Mouse (Mus musculus) spleen, adult 2 months (tissue): ENCODE measurements around the gene Maml2. TPM values are rescaled to one million over a fixed set of nuclear protein-coding genes. Genes with fewer than 3 reads are reported as not detected.
A peak's percentile ranks its signal among the peaks of the same experiment; 100 is the strongest.
"Not testable (repeated sequence)": the region's sequence is repeated elsewhere in the genome, so short reads cannot be mapped to it uniquely, and the experiment has no call there.

Experiments
- DNase-seq, 2 experiments: peaks; one replicate each; pipeline versions ENCODE4 v3.0.0 to v3.0.0-alpha.2; 2012 to 2021; ENCODE audit warnings: low spot score in 2 of 2, low read depth in 1 of 2
- H3K27ac ChIP-seq: fragments of 200-500 bp; 2 replicates; pipeline ENCODE4 v1.5.1; 2012; ENCODE audit warnings: low read length, inconsistent platforms; ENCODE audit not compliant: insufficient read depth
- H3K27me3 ChIP-seq: fragments of 200-500 bp; 2 replicates; pipeline ENCODE4 v1.6.1; 2012; ENCODE audit warnings: mild to moderate bottlenecking, moderate library complexity, low read length, inconsistent platforms; ENCODE audit not compliant: control insufficient read depth, insufficient read depth
- H3K36me3 ChIP-seq: fragments of 200-500 bp; 2 replicates; pipeline ENCODE4 v1.6.1; 2012; ENCODE audit warnings: mild to moderate bottlenecking, low read length, inconsistent platforms; ENCODE audit not compliant: control insufficient read depth, insufficient read depth
- H3K4me1 ChIP-seq: fragments of 200-500 bp; 2 replicates; pipeline ENCODE4 v1.6.1; 2011; ENCODE audit warnings: inconsistent platforms; ENCODE audit not compliant: control insufficient read depth, insufficient read depth, insufficient read length
- H3K4me3 ChIP-seq: fragments of 200-500 bp; 2 replicates; pipeline ENCODE4 v1.5.1; 2011; ENCODE audit warnings: mild to moderate bottlenecking, inconsistent platforms; ENCODE audit not compliant: insufficient read depth, insufficient read length; ENCODE audit errors: extremely low read depth
- CTCF ChIP-seq: fragments of 200-500 bp; IDR thresholded peaks from 2 replicates; pipeline ENCODE4 v1.5.1; 2011; ENCODE audit warnings: mild to moderate bottlenecking, inconsistent platforms; ENCODE audit not compliant: insufficient read depth, insufficient read length, insufficient replicate concordance; ENCODE audit errors: extremely low read depth
- POLR2A ChIP-seq: fragments of 200-500 bp; IDR thresholded peaks from 2 replicates; pipeline ENCODE4 v1.6.1; 2011; ENCODE audit warnings: low read depth, low read length, inconsistent platforms
- WGBS: fragments of 180-500 bp; shearing (Covaris S2); methylation state at CpG from one replicate; pipeline ENCODE4 v1.1.7; 2018; 5-methylcytosine and 5-hydroxymethylcytosine counted together
- polyA plus RNA-seq: library from polyadenylated mRNA; depleted of rRNA; stranded (reverse); fragments of >200 nt; gene quantifications from 2 replicates; pipeline ENCODE4 v1.2.3, GENCODE M21; 2012

The Maml2 gene
- polyA plus RNA-seq, 1 experiment = 9.4 TPM

GRCm38 (mm10) chr9:13707066-13707555 is 409.4 kb downstream of the Maml2 start:
- H3K27ac ChIP-seq = no peak overlapping the region
- no peak overlapping the region for H3K4me3 ChIP-seq
- 81% methylated on average over 3 of the region's 3 CpGs for WGBS
- H3K27me3 ChIP-seq = no peaks in the 10 kb centered on the region
- TF ChIP-seq CTCF (no peak), POLR2A (no peak)
- DNase-seq = no peak
- H3K36me3 ChIP-seq = peaks cover 22% of the 10 kb centered on the region
- H3K4me1 ChIP-seq = no peaks in the 10 kb centered on the region

DNA sequence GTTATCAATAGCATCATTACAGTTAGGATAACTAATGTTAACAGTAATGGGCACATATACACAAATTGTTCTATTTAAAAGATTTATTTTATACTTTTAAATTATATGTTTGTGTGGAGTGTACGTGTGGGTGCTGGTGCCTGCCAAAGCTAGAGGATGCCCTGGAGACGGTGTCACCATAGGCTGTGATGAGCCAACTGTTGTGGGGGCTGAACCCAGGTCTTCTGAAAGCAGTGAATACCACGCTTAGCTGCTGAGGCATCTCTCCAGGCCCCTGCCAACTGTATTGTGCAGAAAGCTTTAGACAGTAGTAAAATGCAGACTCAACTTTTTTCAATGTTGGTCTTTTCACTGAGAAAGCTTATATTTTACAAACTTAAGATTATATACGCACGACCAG is 411.7 kb downstream of the Maml2 start:
- Histone ChIP-seq H3K36me3 (peaks cover 10% of the 10 kb centered on the region), H3K27me3 (no peaks in the 10 kb centered on the region), H3K4me1 (no peaks in the 10 kb centered on the region), H3K27ac (no peak overlapping the region), H3K4me3 (no peak overlapping the region)
- no peak for DNase-seq
- TF ChIP-seq CTCF (no peak), POLR2A (no peak)
- 88% methylated on average over 5 of the region's 5 CpGs for WGBS

DNA sequence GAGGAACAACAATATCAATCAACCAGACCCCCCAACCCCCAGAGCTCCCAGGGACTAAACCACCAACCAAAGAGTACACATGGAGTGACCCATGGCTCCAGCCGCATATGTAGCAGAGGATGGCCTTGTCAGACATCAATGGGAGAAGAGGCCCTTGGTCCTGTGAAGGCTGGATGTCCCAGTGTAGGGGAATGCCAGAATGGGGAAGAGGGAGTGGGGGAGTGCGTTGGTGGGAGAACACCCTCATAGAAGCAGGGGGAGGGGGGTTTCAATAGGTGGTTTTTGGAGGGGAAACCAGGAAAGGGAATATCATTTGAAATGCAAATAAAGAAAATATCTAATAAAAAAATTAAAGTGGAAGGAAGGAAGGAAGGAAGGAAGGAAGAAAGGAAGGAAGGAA is 418.1 kb downstream of the Maml2 start:
- not testable (repeated sequence) for DNase-seq, H3K27me3 ChIP-seq, H3K27ac ChIP-seq, H3K36me3 ChIP-seq, H3K4me1 ChIP-seq, H3K4me3 ChIP-seq
- WGBS = 79% methylated on average over 2 of the region's 2 CpGs

- DNase-seq = peak; percentile 52 to 62
- Histone ChIP-seq H3K4me3 (no peak overlapping the region), H3K27me3 (no peaks in the 10 kb centered on the region; the same call in 1 of the 2 replicates), H3K4me1 (no peaks in the 10 kb centered on the region; the same call in 1 of the 2 replicates), H3K27ac (no peak overlapping the region), H3K36me3 (no peaks in the 10 kb centered on the region)
- 25% methylated on average over 8 of the region's 8 CpGs for WGBS
- TF ChIP-seq POLR2A = no peak
- peak; percentile 60; the same call in 1 of the 2 replicates for TF ChIP-seq CTCF
Measured at GRCm38 (mm10) chr9:13716316-13717099, 418.8 kb downstream of the Maml2 start.

DNA sequence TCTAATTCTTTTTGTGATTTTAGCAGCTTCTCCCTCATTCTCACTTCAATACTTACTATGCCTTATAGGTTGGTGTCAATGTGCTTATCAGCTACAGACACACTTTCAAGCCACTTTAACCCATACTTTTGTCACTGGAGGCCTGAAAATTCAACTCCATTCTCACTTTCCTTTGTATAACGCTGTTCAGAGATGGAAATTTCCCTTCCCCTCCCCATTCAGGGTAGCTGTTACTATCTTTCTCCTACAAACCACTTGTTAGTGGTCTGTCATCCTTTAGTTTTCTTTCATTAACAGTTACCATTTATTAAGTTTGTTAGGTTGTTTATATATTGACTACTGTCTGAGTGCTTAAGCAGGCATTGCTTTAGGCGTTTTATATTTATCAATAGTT is 450.6 kb downstream of the Maml2 start, which contains the start of gene Mtmr2:
Mtmr2 (plus strand) TSS at position 7 of the 394 bp plus-strand sequence.
- Histone ChIP-seq H3K4me1 (no peaks in the 10 kb centered on the region), H3K4me3 (peak within 1 kb of the TSS; percentile 94), H3K27me3 (no peaks in the 10 kb centered on the region), H3K27ac (peak within 1 kb of the TSS; percentile 91), H3K36me3 (no peaks in the 10 kb centered on the region)
- DNase-seq = no peak
- WGBS = 44% methylated on average over 2 of the region's 2 CpGs
- TF ChIP-seq CTCF = no peak
- TF ChIP-seq POLR2A = no peak

DNA sequence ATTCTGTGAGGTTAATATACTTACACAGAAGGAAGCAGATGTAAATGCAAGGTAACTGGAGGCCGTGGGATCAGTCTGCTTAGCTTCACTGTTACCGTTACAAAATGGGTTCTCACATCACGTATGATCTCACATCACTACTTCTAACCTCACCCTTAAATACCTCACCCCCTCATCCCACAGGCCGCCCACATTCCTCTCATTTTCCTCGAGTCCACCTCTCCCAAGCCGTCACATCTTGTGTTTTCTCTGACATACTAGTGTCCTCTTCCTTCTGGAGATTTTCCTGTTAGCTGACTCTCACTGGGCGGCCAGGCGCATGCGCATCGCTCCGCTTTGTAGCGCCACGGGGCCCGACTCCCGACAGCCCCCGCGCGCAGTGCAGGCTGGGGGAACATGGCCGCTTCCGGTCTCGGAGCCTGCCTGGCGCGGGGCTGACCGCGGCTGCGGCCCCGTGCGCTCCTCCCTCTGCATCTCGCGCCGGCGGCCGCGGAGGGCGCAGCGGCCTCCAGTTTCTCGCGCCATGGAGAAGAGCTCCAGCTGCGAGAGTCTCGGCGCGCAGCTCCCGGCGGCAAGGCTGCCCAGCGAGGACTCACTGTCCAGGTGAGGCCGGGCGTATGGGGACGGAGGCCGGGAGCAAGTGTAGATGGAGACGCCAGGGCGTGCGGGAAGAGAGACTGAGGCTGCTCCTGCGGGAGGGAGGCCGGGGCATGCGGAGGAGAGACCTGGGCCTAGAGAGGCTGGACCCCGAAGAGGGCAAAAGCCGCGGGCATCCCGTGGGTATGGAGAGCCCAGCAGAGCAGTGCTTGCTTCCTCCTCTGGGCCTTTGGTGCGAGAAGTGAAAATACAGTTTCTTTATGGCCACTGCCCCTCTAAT is 451.3 kb downstream of the Maml2 start:
- H3K27me3 ChIP-seq = no peaks in the 10 kb centered on the region
- H3K4me1 ChIP-seq = no peaks in the 10 kb centered on the region
- DNase-seq = peak; percentile 83 to 96
- under 1% methylated on average over 60 of the region's 60 CpGs for WGBS
- TF ChIP-seq CTCF (no peak), POLR2A (peak; percentile 79)
- peak overlapping the region; percentile 91 for H3K27ac ChIP-seq
- H3K36me3 ChIP-seq = no peaks in the 10 kb centered on the region
- H3K4me3 ChIP-seq = peak overlapping the region; percentile 94

- no peaks in the 10 kb centered on the region for H3K27me3 ChIP-seq
- H3K27ac ChIP-seq = peak overlapping the region; percentile 91
- no peaks in the 10 kb centered on the region for H3K4me1 ChIP-seq
- peak overlapping the region; percentile 94 for H3K4me3 ChIP-seq
- WGBS = under 1% methylated on average over 7 of the region's 7 CpGs
- TF ChIP-seq CTCF (no peak), POLR2A (no peak)
- no peak for DNase-seq
- no peaks in the 10 kb centered on the region for H3K36me3 ChIP-seq
Measured at GRCm38 (mm10) chr9:13749675-13749998, 451.9 kb downstream of the Maml2 start.
